Mouse (Mus musculus): ENCODE measurements around the gene Elovl6. TPM values are rescaled to one million over a fixed set of nuclear protein-coding genes. Genes with fewer than 3 reads are reported as not detected.
A peak's percentile ranks its signal among the peaks of the same experiment; 100 is the strongest.

Elovl6 gene
- total RNA-seq, 2 experiments from 2014 or later, result 11.8 to 12.3 TPM

DNA sequence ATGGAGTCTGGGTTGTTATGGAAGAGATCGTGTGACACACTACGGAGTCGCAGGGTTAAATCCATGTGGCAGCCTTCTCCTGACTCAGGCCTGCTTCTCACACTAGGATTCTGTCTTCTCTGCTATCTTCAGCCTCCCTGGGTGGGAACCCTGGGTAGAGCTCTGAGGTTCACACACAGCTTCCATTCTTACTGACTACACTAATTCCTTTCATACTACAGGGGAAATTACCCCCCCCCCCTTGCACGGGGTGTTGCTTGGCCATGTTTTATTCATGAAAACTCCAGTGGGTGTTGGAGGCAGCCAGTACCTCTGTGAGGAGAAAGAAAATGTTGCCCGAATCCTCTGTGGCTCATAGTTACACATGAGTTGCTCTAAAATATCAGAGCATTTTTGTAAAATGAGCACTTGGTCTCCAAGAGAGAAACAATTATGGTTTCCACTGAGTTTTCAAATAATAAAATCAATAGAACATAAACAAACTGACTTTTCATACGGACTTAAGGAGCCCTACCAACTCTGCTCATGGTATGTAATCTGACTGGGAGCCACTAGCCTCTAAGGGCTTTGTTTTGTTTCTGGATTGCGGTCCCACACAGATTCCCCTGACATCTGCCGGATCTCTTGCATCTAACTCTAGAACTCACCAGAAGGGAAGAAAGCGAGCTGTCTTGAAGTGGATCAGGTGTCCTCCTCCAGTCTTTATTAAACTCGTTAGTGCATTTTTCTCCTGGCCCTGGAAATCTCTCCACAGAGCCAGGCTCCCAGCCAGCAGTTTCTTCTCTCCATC, 108.3 kb downstream of the Elovl6 start:
- no peak for DNase-seq (ENCODE audit: low spot score in 2 of 2)

DNA sequence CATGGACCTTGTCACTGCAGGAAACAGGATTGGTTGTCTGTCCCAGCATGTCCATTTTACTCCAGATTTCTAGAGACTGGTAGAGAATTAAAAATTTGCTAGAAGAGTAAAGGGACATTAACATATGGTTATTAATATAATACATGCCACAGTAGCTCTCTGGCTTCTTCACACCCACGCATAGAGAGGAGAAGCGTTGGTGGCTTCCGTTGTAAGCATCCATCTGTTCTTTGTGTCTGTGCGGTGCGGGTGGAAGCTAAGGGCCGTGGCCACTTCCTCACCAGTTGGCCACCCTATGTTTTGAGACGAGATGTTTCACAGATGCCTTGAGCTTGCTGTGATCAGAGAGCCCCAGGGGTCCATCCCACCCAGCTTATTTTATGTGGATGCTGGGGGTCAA, 109.5 kb downstream of the Elovl6 start:
- DNase-seq (ENCODE audit: low spot score in 2 of 2), result no peak

DNA sequence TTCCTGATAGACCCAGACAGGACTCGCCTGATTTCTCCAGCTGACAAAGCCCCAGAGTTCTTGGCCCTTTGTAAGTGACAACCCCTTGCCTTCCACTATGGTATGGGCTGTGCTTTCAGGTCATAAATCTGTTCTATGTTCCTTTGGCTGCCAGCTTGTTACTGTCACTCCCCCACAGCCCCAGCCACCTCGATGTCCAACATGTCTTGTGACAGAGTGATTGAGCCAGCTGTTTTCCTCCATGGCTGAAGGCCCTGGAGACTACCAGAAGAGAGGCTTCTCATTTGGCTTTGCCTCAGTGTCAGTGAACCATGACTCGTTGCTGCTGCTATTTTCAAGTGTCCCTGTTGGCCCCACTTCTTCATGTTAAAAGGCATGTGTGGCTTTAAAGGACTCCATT, 113.3 kb downstream of the Elovl6 start:
- peak in 1 of 2 experiments; percentile 27 for DNase-seq (ENCODE audit: low spot score in 2 of 2)

GRCm38 (mm10) chr3:129646781-129647180, 114.6 kb downstream of the Elovl6 start:
- DNase-seq (ENCODE audit: low spot score in 2 of 2), result no peak

- DNase-seq (ENCODE audit: low spot score in 2 of 2), result no peak
Measured at GRCm38 (mm10) chr3:129647312-129647711, 115.2 kb downstream of the Elovl6 start.

DNA sequence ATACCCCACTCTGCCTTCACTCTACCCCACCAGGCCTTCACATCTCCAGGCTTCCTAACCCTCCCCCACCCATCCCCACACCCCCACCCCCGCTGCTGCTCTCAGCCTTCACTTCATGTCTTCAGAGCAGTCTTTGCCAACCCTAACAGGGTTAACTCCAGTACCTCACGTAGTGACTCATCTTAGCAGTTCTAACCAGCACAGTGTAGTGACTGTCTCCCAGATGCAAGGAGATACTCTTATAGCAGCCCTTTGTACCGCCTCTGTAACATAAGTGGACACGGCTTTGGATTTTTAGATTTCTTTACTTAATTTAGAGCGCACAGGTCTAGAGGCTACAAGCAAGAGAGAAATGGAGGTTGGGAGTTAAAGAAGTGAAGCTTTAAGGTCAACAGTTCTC, 116.4 kb downstream of the Elovl6 start:
- DNase-seq (ENCODE audit: low spot score in 2 of 2), result no peak

DNA sequence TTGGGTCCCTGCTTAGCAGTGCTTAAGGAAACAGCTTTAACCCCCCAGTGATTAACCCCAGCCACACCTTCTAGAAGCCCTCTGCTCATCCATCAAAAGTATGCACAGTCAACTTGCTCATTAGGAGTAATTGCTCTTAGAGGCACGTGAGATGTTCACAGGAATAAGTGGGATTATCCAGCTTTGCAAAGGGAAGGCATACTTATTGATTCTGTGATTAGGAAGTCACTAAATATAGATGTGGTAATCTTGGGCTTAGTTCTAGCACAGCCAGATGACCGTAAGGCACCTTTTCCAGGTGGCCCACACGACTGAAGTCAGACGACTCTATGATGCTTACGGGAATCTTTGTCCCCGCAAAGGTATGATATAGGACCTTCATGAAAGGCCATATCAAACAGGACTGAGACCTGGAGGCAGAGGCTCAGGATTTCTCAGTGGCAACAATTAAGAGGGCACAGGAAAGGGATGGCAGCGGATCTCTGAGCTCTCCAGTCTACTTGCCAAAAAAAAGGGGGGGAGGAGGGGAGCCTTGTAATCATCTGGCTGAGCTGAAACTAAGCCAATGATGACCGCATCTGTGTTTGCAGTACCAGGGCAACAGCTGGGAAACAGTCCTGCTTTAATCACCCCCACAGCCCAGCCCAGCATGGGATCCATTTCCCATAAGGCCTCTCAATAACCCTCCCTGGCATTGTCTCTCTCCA, 117.6 kb downstream of the Elovl6 start:
- DNase-seq (ENCODE audit: low spot score in 2 of 2), result peak in 1 of 2 experiments; percentile 53

- no peak for DNase-seq (ENCODE audit: low spot score in 2 of 2)
Measured at GRCm38 (mm10) chr3:129650293-129650612, 118.1 kb downstream of the Elovl6 start.

DNA sequence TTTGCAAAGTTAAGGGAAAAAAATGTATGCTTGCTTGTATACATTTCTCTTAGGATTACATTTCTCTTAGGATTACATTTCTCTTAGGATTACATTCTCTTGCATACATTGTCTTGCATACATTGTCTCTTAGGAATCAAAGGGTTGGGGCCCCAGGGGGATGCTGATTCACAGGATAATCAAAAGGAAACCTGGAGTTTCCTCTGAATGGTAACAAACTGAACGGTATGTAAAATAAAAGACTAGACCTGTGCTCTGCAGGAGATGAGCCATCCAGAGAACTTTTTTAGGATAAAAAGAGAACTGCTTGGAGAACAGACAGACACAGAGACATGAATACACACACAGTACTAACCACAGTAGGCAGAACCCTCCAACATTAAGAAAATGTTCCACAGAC, 118.8 kb downstream of the Elovl6 start:
- no peak for DNase-seq (ENCODE audit: low spot score in 2 of 2)

GRCm38 (mm10) chr3:129651765-129652164, 119.6 kb downstream of the Elovl6 start:
- DNase-seq (ENCODE audit: low spot score in 2 of 2), result no peak

DNA sequence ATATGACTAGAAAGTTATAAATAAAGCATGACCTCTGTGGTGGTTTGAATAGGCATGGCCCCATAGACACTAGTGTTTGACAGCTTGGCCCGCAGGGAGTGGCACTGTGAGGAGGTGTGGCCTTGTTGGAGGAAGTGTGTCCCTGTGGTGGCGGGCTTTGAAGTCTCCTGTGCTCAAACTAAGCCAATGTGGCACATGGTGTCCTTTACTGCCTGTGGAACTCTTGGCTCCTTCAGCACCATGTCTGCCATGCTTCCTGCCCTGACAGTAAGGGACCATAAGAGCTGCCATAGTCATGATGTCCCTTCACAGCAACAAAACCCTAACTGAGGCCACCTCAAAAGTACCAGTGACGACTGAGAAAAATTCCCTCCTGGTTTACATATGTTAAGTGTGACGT, 120.3 kb downstream of the Elovl6 start:
- DNase-seq (ENCODE audit: low spot score in 2 of 2), result no peak

DNA sequence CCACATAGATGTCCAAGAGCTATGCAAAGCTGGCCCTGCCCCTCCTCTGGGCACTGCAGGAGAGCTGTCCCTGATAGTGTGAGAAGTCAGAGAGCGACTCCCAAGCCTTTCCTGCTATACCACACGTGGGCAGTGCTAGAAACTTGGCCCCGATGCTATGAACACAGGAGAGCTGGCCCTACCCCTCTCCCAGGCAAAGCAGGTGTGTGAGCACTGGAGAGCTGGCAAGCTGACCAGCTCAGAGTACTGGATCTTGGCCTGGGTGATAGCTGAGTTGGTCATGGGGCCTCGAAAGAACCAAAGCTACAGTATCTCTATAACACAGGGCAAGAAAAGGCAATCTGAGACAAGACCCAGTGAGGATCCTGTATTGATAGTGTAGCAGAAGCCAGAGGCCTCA, 124.4 kb downstream of the Elovl6 start:
- DNase-seq (ENCODE audit: low spot score in 2 of 2), result no peak

DNA sequence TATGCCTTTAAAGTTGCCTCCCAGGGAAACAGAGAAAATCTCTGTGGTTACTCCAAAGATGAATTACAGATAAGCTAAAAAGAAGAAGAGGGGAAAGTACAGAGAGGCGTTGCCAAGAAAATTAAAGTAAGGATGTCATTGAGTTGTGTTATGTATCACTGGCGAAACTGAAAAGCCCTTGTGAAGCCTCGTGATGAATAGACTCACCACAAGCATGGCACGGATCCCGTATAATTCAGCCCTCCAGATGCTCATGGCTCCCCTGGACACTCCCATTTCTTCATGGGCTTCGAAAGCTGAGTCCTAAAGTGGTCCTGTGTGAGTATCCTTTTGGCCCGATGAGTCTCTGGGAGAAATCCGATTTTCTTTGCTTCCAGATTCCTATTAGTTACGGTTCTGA, 125.1 kb downstream of the Elovl6 start:
- no peak for DNase-seq (ENCODE audit: low spot score in 2 of 2)

DNA sequence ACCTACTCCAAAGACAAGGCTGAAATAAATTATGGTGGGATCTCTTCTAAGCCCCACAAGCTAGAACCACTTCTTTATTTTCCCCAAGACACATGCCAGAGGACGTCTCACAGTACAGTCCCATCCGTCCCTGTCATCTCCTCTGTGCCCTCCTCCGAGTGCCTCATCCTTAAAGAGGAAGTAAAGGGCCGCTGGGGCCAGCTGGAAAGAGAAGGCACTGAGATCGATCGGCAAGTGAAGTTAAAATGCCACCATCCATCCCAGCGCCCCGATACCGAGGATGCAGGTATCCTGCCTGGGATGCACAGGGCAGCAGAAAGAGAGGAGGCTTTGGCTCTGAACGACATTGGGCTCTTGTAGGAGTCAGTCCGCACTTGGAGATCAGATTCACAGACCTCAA, 125.6 kb downstream of the Elovl6 start:
- no peak for DNase-seq (ENCODE audit: low spot score in 2 of 2)

GRCm38 (mm10) chr3:129658776-129659175, 126.6 kb downstream of the Elovl6 start:
- no peak for DNase-seq (ENCODE audit: low spot score in 2 of 2)

- no peak for DNase-seq (ENCODE audit: low spot score in 2 of 2)
Measured at GRCm38 (mm10) chr3:129663906-129664305, 131.8 kb downstream of the Elovl6 start.

GRCm38 (mm10) chr3:129675923-129676322, 143.8 kb downstream of the Elovl6 start:
- DNase-seq (ENCODE audit: low spot score in 2 of 2), result no peak

GRCm38 (mm10) chr3:129680258-129680657, 148.1 kb downstream of the Elovl6 start:
- no peak for DNase-seq (ENCODE audit: low spot score in 2 of 2)

DNA sequence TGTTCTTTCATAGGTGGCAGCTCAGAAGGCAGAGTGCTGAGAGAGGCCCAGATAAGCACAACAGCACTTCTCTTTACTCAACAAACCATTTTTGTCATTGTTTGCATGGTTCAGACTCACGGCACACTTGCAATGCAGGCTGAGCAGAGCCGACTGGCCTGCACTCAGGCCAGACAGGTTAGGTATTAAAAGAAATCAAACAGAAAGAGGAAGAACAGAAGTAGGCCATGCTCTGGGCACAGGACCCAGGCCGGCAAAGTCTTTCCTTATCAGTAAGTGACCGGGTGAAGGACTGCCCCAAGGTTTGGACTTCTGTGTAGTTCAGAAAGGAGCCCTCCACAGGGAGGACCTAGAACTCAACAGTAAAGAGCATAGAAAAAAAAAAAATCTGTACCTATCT, 149.7 kb downstream of the Elovl6 start:
- DNase-seq (ENCODE audit: low spot score in 2 of 2), result no peak

- peak in 1 of 2 experiments; percentile 26 for DNase-seq (ENCODE audit: low spot score in 2 of 2)
Measured at GRCm38 (mm10) chr3:129682389-129682788, 150.2 kb downstream of the Elovl6 start.

DNA sequence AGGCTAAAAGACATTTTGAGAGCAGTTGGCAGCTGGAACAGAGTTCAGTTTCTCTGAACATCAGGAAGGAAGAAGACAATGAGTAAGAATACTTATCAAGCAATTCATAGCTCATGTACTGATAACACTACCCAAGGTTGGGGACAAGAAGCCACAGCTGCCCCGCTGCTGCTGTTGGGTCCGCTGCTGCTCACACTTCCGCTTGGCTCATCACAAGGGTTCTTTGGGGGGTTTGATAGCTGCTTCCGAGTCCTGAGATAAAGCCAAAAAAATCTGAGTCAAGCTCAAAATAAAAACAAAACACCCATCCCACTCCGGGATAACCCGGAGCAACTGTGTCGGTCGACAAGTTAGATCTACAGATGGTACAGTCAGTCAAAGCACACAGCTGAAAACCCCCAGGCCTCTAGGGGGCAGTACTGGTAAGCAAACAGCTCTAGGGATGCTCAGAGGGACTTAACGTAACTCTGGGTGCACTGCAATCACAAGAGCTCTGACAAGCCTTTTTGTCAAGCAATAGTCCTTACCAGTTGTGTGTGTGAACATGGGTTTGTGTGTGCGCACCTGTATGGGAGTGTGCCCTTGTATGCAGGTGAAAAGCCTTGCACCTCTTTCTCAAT, 151.0 kb downstream of the Elovl6 start:
- DNase-seq (ENCODE audit: low spot score in 2 of 2), result peak in 1 of 2 experiments; percentile 37

DNA sequence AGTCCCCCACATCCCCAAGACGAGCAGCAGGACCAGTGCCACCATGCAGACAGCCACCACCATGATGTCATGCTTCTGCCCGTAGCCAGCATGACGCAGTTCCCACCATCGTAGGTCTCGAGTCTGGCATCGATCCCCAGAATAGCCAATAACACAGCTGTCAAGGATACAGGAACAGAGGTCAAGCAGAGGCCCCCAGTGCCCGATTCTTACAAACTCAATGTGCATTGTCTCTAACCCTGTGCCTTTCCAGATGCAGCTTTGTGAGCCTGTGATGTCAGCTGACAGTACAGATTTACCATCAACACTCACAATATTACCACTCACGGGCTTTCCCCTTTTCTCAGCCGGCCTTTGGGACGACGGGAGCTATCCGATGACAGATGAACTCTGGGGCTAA, 154.0 kb downstream of the Elovl6 start:
- no peak for DNase-seq (ENCODE audit: low spot score in 2 of 2)

Measured in gastrocnemius, postnatal 4 days (tissue).